Mouse (Mus musculus): Measurements from ENCODE around the gene Olfr231.
A peak's percentile ranks its signal among the peaks of the same experiment; 100 is the strongest.

Gene Olfr231

DNA sequence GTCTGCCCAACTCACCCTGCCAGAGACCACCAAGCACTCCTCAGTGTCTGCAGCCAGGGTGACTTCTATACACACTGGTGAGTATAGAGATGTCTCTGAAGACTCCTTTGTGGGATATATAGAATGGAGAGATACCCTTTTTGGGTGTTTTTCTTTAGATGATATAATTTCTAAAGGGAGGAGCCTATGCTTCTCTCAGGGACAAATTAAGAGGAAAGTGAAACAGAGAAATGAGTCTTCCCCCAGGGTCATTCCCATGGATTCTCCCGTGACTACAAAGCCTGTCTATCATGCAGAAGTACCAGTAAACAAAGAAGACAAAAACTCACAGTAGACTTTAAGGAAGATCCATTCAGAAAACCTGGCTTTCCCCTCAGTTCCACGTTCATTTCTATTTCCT lies at the start of gene Olfr231:
TSS of gene Olfr231 (minus strand) at position 101 of the 400 bp plus-strand sequence.
- no peak for DNase-seq

DNA sequence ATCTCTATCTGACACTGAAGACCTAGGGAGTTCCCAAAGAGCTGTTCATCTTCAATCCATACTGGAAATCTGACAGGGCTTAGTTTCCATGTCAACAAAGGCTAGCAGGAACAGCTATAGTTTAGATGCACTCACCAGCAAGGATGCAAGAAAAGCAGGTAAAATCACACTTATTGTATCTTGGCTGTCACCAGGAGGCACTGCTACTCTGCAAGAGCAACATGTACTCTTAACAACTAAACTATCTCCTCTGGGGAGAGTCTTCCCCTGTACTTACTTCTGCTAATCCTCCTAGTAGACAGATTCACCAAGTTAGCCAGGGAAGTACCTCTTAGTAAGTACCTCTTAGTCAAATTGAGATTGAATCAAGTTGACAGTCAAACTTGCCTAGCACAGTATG lies 48.1 kb upstream of the Olfr231 start:
- DNase-seq = no peak

DNA sequence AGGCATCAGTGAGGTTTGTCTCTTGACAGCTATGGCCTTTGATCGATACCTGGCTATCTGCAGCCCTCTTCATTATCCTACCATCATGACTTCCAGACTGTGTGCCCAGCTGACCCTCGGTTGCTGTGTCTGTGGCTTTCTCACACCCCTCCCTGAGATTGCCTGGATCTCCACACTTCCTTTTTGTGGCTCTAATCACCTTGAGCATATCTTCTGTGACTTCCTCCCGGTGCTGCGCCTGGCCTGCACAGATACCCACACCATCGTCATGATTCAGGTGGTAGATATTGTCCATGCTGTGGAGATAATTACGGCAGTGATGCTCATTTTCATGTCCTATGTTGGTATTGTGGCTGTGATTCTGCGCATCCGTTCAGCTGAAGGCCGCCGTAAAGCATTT lies 38.1 kb upstream of the Olfr231 start:
- DNase-seq = no peak

DNA sequence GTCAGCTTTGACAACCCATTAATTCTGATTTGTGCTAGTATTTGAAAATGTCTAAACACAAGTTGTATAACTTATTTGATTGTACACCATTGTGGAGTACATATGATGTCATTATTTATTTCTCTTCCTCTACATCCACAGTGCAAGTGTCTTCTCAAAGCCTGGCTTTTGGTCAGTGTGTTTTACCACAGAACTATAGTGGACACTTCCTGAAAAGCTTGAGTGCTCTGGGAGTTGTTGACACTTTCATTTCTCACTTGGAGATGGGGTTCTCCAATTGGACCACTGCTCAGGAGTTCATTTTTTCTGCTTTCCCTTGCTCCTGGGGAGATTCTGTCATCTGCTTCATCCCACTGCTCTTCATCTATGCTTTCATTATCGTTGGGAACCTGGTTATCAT lies 37.5 kb upstream of the Olfr231 start:
- DNase-seq = no peak

DNA sequence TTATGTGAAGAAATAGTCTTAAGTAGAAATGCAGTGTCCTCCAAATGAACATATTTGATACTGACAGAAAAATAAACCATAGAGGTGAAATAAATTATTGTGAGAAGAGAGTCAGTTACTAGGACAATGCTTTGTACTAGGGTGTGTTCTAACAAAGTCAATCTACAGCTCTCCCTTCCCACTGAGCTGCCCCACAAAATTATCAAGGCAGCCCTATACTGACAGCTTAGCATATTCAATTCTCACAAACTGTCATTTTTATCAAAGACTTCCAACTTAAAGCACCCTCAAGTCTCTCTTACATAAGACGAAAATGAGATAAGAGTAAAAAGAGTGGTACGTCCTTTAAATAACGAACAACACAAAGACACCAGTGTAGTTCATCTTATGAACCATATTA lies 36.7 kb upstream of the Olfr231 start:
- DNase-seq = no peak

DNA sequence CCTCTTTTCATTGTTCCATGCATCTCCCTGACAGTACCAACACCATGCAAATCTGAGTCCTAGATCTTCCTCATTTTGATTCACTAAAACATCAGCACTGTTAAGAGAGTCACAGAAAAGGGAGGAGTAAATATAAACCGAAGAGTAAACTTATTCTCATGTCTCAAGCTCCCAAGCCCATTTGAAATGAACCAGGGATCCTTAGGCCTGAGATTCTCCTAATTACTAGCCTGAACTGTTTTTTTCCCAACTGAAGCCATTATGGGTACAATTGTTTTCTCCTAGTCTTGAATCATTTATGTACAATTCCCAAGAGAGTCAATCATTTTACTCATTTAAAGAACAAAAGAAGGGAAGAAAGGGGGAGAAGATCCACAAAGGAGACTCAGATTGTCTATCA lies 34.4 kb upstream of the Olfr231 start, which contains the start of gene Olfr420:
TSS of gene Olfr420 (plus strand) at position 301 of the 400 bp plus-strand sequence.
- no peak for DNase-seq

DNA sequence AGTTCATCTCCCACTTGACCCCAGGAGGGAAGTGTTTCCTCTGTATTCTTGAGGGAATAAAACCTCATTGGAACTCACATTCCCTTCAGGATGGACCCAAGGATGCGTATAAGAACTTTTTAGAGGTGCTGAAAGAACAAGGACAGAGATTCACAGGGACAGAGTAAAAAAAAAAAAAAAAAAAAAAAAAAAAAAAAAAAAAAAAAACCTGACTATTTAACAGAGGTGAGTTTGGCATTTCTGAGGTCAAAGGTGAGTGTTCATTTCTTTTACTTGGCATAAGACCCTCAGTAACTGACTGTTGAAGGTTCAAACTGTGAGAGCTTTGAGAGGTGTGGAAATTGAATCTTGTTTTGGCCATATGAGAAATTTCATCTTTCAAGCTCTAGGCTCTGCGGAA lies 28.3 kb upstream of the Olfr231 start:
- no peak for DNase-seq

DNA sequence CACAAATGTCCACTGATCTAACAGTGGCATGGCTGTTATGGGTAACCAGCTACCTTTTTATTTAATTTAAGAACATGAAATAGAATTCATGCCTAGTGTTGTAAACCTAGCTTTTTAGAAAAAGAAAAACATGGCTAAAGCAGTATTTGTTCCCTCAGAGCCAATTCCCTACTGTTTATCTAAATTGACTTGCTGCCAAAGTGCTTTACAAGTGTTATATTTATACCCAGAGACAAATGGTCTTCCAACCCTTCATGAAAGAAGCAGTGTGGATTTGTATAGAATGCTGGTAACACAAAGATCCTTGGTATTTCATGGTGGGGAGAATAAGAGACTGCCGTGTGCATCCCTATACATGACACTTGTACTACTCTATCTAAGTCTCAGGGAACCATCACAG lies 25.7 kb upstream of the Olfr231 start:
- DNase-seq = no peak

DNA sequence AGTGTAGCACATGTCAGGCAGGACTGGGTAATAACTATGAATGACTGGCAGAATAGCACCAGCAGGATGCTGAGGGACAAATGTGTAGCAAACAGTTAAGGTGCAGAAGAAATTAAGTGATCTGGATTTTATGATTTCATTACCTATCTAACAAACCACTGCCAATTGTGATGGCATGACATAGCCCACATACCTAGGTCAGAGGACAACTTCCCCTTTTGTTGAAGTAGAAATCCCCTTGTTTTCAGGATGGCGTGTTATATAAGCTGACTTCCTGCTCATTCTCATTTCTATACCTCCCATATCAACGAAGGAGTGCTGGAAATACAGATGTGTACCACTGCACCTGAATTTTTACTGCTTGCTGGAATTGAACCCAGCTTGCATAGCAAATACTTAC lies 20.4 kb upstream of the Olfr231 start:
- no peak for DNase-seq

DNA sequence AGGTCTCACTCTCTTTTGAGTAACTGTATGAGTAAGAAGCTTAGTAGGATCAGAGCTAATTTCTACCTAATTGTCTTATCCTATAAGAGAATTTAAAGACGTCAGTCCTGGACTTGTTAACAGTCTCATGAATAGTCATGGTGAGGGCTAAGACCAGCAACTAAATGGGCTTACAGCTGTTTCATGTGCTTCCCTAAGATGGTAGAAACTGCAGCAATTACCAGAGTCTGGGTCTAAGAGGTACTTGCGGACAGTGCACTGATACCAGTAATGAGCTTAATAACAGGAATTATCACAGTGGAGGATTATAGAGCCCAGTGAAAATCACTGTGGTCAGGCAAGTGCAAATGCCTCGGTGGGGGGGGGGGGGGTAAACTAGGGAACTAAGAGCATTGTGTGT lies 11.0 kb upstream of the Olfr231 start:
- DNase-seq = no peak

DNA sequence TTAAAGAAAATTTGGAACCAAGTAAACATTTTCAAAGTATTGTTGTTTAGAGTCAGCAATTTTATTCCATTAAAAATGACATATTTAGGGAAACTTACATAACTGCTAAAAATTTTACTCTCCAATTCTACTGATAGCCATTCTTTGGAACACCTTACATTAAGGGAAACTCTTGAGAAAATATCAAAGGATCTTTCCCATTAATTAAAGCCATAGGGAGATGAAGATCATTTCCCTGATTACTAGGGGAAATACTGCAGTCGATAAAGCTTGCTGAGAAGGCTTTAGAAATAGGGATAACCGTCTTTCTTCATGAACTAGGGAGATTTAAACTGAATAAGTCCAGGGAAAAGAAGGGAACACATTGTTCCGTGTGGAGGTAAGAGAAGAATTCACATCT lies 10.3 kb upstream of the Olfr231 start, which contains the start of gene Olfr424:
TSS of gene Olfr424 (plus strand) at position 301 of the 400 bp plus-strand sequence.
- DNase-seq = no peak

DNA sequence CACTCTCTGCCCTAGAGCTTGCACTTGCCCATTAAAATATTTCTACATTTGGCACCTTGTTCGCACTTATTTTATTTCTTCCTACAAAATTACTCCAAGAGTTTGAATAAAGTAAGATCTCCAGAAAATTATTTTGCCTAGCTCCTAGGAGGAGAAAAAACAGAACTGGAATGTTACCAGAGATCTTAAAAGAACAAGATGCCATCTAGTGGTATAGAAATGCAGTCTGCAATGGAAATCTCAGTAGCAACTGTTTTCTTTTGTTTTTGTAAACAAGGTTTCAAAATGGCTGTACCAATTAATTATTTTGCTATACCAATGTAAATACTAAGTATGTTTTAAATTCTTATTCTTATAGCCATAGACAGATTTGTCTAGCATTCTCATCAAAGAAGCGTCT lies 17.2 kb downstream of the Olfr231 start:
- peak in 1 of 2 experiments; percentile 11 for DNase-seq

DNA sequence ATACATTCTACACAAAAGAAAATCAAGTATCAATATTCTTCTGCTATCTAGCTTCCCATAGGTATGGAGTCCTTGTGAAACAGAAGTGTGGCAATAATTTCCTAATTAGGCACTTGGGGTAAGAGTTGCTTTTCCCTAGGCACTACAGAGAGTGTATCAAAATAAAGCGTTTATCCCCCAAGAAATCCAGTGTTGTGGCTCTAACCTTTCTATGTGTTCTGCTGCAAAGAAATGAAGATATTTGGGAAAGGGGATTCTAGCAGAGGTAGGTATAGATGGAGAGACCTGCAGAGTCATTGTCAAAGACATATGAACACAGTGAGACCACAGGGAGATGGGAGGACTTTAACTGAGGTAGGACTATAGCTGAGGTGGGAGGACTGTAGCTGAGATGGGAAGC lies 24.4 kb downstream of the Olfr231 start, which contains the start of gene Olfr427:
TSS of gene Olfr427 (plus strand) at position 301 of the 400 bp plus-strand sequence.
- DNase-seq = no peak

DNA sequence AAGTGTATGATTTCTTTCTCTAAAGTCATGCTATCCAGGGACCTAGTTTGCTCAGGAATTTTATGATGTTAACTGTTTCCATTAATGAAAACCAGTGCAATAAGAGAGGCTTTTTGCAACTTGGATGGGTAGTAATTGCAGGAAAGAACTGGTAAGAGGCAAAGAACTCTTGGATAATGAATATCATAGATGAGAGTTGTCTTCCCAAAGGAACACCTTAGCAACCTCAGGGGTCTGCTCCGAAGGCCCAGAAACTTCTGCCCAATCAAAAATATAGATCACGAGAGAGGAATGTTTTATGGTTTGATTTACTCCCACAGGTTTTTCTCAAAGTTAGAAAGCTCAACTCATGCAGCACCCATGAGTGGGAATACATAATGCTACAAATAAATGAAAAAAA lies 36.9 kb downstream of the Olfr231 start, which contains the start of gene Olfr429:
TSS of gene Olfr429 (plus strand) at position 301 of the 400 bp plus-strand sequence.
- no peak for DNase-seq

DNA sequence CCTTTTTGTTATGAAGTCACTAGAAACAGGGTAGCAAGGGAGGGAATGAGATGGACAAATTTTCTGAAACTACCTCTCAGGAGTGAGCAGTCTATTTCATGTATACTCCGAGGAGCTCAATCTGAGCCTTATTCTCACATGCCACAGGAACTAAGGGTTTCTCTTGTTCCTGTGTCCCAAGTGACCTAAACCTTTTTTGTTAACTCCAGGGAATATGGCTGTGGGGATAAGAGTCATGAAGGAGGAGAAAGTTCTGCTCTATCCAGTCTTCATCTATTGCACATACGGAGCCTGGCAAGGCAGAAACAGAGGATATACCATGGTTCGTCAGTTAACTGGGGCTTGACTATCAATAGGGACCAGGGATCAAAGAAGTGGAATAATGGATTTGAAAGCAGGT lies 54.7 kb downstream of the Olfr231 start, which contains the start of gene Olfr430:
TSS of gene Olfr430 (plus strand) at position 301 of the 400 bp plus-strand sequence.
- DNase-seq = no peak

All from cerebellum, postnatal 14 days (tissue).